Mouse (Mus musculus) olfactory bulb, adult 2 months (tissue): ENCODE measurements around the gene Sec22c.

Source experiments
- CTCF ChIP-seq: fragments of 200-500 bp; IDR thresholded peaks from 2 replicates; pipeline ENCODE4 v1.5.1; 2012; ENCODE audit warnings: low read depth, mild to moderate bottlenecking, low read length, moderate library complexity; ENCODE audit not compliant: insufficient read depth
- POLR2A ChIP-seq: fragments of 200-500 bp; IDR thresholded peaks from 2 replicates; pipeline ENCODE4 v1.6.1; 2012; ENCODE audit warnings: mild to moderate bottlenecking, low read depth, low read length, moderate library complexity; ENCODE audit not compliant: insufficient read depth

DNA sequence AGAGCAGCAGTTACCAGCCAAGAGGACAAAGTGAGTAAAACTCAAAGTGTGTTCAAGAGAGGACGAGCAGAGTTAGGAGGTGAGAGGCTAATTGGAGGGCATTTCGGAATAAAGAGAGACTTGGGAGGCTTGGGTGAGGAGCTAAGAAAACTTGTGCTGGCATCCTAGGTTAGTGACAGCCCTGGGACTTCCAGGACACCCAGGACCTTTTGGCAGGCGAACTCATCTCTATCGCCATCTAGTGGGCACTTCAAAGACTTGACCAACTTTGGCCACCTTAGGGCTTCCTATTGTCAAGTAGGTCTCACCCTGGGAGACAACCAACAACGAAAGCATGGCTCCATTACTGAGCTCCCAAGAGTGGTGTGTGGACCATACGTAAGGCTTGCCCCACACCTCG lies 34.0 kb downstream of the Sec22c start:
- no peak for TF ChIP-seq POLR2A
- TF ChIP-seq CTCF, result no peak; the same call in 1 of the 2 replicates
